Mouse (Mus musculus): ENCODE data around the gene Doc2b.
A peak's percentile ranks its signal among the peaks of the same experiment; 100 is the strongest.

Gene Doc2b

GRCm38 (mm10) chr11:75796029-75796445, at the start of gene Doc2b:
Gene Doc2b, minus strand, starts transcription at chr11:75796049.
- DNase-seq: peak; percentile 53

GRCm38 (mm10) chr11:75842904-75843619, 47.2 kb upstream of the Doc2b start:
- DNase-seq: peak; percentile 58

DNA sequence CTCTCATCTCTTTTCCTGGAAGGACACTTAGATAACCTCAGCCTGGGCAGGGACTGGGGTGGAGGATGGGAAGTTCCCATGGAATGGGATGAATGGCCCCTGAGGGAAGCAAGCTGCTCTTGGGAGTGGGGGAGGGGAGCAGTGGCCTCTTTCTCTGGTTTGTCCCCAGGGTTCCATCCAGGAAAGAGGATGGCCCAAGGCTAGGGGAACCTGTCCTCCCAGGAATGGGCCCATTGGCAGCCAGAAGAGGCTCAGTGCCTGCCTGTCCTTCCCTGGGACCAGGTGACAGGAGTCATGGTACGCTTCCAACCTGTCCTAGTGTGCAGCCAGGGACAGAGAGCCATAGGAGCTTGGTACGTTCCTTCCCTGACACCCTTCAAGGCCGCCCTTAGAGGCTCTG, 45.7 kb upstream of the Doc2b start:
- DNase-seq: no peak

DNA sequence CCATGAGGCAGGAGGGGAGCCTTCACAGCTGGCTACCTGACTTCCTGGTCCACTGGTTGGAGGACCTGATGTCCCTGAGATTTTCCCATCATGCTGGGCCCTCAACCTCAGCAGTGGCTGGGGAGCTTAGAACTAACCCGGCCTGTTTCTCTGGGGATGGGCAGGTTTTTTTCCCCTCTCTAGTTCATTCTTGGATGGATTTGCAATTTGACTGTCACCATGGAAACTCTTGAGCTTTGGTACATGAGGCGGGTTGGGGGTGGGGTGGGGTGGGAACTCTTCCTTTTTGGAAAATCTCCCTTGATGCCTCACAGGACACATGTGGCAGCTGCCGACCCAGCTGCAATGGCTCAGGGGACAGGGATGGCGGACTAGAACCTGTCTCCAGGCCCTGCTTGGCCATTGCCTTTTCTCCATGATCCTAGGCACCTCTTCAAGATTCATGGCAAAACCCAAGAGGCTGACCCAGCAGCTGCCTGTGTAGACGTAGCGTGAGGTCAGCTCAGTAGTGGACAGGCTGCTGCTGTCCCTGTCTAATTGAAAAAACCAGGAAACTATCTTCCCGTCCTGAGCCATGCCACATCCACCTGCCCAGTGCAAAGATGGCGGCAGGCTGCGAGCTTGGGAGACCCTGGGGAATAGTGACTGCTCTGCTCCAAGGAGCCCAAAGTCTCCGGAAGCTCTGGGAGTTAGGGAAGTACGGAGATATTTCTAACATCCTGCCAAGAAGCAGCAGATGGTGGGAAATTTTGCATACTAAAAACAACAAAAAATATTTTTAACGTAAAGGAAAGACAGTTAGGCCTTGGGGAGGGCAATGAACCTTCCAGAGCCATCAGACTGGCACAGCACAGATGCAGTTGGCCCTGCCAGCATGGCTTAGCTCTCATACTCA, 43.9 kb upstream of the Doc2b start:
- no peak for DNase-seq

GRCm38 (mm10) chr11:75838861-75839426, 43.1 kb upstream of the Doc2b start:
- no peak for DNase-seq

- DNase-seq: no peak
These were observed 40.4 kb upstream of the Doc2b start for GRCm38 (mm10) chr11:75836240-75836610.

DNA sequence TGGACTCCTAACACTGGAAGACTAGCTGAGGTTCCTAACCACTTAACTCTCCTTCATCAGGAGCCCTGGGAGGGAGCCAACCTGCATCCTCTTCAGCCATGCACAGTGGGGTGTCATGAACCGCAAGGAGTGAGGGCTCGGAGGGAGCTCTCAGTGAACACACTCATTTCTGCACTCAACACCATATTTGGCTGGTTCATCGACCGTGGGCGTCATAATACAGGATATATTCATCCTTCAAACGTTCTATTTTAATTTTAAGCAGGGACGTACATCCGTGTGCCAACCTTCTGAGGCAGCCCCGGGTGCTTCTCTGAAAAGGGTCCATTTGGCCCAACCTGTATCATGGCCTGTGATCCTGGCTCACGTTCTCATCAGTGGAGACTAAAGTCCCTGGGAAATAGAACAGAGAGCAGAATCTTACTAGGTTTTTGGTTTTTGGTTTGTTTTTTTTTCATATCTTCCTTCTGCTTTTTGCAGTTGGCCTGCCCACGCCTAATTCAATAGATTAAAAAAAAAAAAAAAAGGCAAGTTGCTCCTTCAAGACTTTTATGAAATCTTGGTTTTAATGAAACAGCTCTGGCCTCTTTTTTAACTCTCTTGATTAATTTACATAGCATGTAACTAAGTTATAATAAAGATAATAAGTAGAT, 39.9 kb upstream of the Doc2b start:
- no peak for DNase-seq

GRCm38 (mm10) chr11:75833081-75833480, 37.2 kb upstream of the Doc2b start:
- no peak for DNase-seq

GRCm38 (mm10) chr11:75830386-75830785, 34.5 kb upstream of the Doc2b start:
- no peak for DNase-seq

DNA sequence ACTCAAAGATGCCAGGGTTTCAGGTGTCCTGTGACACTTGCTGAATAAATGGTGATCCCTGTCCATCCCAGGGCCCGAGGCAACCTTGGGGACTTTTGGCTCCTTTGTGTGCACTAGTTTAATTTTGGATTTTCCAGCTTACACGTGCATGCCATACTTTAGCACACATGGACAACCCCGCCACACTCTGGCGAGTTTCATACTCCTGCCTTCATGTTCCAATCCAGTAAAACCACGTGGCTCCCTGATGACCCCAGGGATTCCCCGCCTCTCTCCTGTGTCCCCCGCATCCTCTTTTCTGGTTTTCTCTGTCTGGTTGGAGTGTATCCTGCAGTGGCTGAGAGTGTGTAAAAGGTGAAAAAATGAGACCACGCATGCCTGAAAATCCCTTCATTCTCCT, 31.6 kb upstream of the Doc2b start:
- no peak for DNase-seq

- no peak for DNase-seq
These were observed 27.7 kb upstream of the Doc2b start for GRCm38 (mm10) chr11:75823506-75823905.

- DNase-seq: no peak
These were observed 17.2 kb upstream of the Doc2b start for GRCm38 (mm10) chr11:75813085-75813484.

- peak; percentile 26 for DNase-seq
These were observed 16.1 kb upstream of the Doc2b start for GRCm38 (mm10) chr11:75811900-75812299.

- DNase-seq: no peak
These were observed 14.7 kb upstream of the Doc2b start for GRCm38 (mm10) chr11:75810526-75810925.

DNA sequence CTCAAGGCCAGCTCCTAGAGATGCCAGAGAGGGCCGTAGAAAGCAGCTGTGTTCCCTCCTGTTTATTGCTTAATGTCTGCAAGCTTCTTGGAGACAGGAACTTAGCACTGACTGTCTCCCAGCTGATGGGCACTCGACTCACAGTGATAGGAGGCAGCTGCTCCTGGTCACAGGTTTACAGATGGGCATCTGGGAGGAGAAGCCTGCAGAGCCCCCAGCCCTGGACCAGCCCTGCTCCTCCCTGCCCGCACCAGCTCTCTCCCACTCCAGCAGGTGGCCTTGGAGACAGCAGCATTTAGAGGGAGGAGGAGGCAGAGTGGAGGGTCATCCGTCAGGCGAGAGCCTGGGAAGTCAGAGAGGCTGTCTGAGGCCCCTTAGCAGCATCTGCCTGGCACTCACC, 11.6 kb upstream of the Doc2b start:
- no peak for DNase-seq

GRCm38 (mm10) chr11:75801771-75802550, 6.1 kb upstream of the Doc2b start:
- DNase-seq: no peak

DNA sequence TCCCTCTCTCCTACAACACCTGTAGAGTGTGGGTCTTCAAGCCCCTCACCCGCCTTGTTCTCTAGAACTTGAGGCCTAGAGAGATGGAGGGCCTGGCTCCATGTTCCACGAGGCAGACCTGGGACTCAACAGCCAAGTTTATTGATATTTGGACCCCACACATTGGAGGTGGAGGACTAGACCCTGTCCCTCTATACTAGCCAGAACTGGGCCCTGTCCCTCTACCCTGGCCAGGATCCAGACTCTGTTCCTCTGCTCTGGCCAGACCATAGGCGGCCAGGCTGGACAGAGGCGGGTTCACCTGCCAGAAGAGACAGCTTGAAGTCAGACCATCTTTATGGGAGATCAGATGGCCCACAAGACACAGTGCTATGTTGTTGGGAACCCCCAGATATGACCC, 5.5 kb upstream of the Doc2b start:
- DNase-seq: no peak

GRCm38 (mm10) chr11:75796536-75797246, 842 bp upstream of the Doc2b start:
- no peak for DNase-seq

DNA sequence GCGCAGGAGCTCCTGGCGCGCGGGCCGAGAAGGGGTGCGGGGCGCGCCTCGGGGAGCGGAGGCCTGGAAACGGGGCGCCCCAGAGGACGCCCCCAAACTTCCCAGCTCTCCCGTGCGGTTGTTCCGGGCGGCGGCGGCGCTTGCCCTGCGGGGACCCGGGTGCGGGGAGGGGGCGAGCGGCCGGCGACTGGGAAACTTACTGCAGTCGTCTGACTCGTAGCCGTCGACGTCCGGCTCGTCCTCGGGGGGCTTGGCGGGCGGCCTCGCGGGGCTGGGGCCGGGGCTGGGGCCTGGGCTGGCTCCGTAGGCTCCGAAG, 570 bp downstream of the Doc2b start:
- DNase-seq: no peak

GRCm38 (mm10) chr11:75794602-75795320, 1.1 kb downstream of the Doc2b start:
- no peak for DNase-seq

GRCm38 (mm10) chr11:75793351-75793750, 2.5 kb downstream of the Doc2b start:
- DNase-seq: no peak

All from cerebellum, adult 11 months (tissue).